Mouse (Mus musculus): Measurements from ENCODE around the gene Usp19. TPM values are rescaled to one million over a fixed set of nuclear protein-coding genes. Genes with fewer than 3 reads are reported as not detected.

Usp19 gene
- polyA plus RNA-seq, 1 experiment from 2014 or later: 91.9 TPM

DNA sequence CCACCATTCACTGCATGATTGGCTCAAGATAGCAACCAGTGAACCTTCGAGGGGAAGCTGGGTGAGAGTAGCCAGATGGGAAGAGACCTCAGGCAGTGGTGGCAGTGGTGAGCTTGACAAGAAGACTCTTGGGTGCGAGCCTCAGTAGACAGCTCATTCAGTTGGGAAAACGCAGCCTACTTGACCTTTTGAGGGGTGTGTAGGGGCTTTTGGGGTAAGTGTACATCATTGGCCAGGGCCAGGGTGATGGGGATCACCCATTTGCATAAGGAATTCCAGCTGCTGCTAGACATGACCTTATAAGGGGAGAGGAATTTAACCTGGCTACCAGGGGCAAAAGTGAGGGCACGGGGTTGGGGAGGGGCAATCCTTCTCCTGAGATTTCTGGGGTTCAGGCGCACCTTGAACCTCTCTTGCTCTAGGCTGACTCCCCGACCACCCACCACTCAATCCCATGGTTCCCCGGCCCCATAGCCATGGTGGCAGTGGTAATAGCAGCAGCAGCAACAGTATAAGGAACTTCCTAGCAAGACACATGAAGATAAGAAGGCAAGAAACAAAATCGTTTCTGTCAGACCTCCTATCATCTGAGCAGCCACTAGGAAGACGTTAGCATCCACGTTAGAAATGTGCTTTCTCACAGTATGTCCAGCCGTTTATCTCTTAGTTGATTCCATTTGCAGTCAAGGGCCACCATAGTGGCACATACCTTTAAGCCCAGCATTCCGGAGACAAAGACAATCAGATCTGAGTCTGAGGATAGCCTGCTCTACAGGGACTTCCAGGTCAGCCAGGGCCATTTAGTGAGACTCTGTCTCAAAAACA lies 34.4 kb upstream of the Usp19 start:
- Histone ChIP-seq H3K9me3 (no peaks in the 10 kb centered on the region), H3K9ac (replicated peaks) (no peak overlapping the region), H3K4me3 (replicated peaks) (no peak overlapping the region), H3K27me3 (0 out of 2 replicates have a peak, but pooled peaks cover 2% of the 10 kb centered on the region), H3K4me2 (replicated peaks) (no peak overlapping the region), H3K36me3 (no peaks in the 10 kb centered on the region), H3K27ac (no peak overlapping the region), H3K4me1 (replicated peaks) (peaks cover 29% of the 10 kb centered on the region)
- ATAC-seq: no peak
- 83% methylated on average over 12 of the region's 12 CpGs for WGBS

DNA sequence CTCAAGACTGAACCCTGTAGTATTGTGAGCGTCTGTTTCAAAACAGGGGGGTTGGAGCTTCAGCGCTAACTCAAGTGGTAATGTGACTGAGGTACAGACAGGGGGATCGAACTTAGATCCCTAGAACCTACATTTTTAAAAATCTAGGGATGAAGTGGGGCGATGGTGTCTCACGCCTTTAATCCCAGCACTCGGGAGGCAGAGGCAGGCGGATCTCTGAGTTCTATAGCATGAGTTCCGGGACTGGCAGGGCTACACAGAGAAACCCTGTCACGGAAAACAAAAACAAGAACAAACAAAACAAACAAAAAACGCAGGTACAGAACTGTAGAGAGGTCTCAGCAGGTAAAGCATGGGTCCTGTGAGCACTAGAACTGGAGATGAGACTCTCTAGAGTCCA lies 33.4 kb upstream of the Usp19 start:
- H3K4me3 ChIP-seq (replicated peaks): no peak overlapping the region
- WGBS: 85% methylated on average over 10 of the region's 10 CpGs
- H3K27me3 ChIP-seq: 0 out of 2 replicates have a peak, but pooled peaks cover 2% of the 10 kb centered on the region
- no peak overlapping the region for H3K9ac ChIP-seq (replicated peaks)
- H3K27ac ChIP-seq: no peak overlapping the region
- H3K4me1 ChIP-seq (replicated peaks): peaks cover 29% of the 10 kb centered on the region
- no peaks in the 10 kb centered on the region for H3K36me3 ChIP-seq
- no peak overlapping the region for H3K4me2 ChIP-seq (replicated peaks)
- H3K9me3 ChIP-seq: no peaks in the 10 kb centered on the region
- no peak for ATAC-seq

DNA sequence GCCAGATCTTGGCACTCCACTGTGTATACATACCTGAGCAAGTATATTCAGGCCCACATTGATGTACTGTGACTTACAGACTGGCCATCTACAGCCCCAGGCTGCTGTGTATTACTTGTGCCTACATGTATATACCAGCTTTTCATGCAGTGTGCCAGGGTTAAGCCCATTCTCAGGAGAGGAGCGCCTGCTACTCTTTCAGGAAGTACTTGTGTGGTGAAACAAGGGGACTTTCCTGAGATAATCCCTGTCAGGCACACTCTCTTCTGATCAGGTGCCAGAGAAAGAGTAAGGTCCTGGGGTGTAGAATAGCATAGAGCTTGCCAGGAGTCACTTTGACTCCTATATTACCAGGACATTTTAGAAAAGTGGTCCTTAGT lies 30.5 kb upstream of the Usp19 start:
- Histone ChIP-seq H3K4me3 (replicated peaks) (peak overlapping the region; percentile 89), H3K9me3 (no peaks in the 10 kb centered on the region), H3K4me1 (replicated peaks) (peaks cover 17% of the 10 kb centered on the region), H3K27me3 (0 out of 2 replicates have a peak, but pooled peaks cover 2% of the 10 kb centered on the region), H3K9ac (replicated peaks) (no peak overlapping the region), H3K27ac (peak overlapping the region; percentile 85; the same call in 1 of the 2 replicates), H3K4me2 (replicated peaks) (peak overlapping the region; percentile 81), H3K36me3 (peaks cover 28% of the 10 kb centered on the region)
- ATAC-seq: peak; percentile 49
- WGBS: 82% methylated on average over 1 of the region's 1 CpGs

DNA sequence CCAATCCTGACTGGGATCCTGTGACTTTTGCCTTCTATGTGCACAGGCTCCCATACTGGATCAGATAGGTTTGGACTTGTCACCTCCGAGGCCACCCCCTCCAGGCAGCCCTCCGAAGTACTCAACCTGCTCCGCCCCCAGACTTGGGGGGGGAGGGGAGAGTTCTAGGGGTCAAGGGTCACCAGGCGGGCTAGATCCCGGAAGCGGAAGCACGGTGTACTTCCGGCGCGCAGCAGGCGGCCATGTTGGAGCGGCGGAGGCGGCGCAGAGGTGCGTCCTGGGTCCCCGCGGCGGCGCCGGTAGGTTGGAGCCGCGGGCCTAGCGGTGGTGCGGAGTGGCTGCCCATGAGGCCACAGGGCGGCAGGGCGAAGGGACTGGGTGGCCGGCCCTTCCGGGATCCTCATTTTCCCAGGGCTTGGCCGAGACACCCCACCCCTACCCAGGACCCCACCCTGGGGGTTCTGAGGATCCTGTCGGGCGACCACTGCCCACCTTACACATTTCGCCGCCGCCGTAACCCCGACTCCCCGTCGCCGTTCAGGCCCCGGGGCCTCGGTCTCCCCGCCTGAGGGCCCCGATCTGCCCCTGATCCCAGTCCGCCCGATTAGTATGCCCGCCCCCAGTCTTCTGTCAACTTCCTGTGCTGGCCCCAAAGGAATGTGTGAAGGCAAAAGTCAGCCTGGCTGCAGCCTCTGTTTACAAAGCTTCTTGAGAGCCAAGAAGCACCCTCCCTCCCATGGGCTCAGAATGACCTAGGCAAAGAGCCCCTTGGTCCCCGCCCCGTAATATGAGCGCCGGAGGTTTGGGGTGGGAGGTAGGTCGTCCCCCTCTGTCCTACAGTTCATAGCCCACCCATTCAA lies 29.9 kb upstream of the Usp19 start, which contains the start of gene Ccdc71:
Gene Ccdc71, plus strand, starts transcription at position 209 of the 860 bp plus-strand sequence.
- Histone ChIP-seq H3K27me3 (0 out of 2 replicates have a peak, but pooled peaks cover 2% of the 10 kb centered on the region), H3K9me3 (no peaks in the 10 kb centered on the region), H3K27ac (peak within 1 kb of the TSS; percentile 85), H3K4me1 (replicated peaks) (peaks cover 17% of the 10 kb centered on the region), H3K4me2 (replicated peaks) (peak within 1 kb of the TSS; percentile 81), H3K4me3 (replicated peaks) (peak within 1 kb of the TSS; percentile 89), H3K9ac (replicated peaks) (peak within 1 kb of the TSS; percentile 91), H3K36me3 (peaks cover 34% of the 10 kb centered on the region)
- WGBS: under 1% methylated on average over 52 of the region's 52 CpGs
- peak; percentile 83 for ATAC-seq

DNA sequence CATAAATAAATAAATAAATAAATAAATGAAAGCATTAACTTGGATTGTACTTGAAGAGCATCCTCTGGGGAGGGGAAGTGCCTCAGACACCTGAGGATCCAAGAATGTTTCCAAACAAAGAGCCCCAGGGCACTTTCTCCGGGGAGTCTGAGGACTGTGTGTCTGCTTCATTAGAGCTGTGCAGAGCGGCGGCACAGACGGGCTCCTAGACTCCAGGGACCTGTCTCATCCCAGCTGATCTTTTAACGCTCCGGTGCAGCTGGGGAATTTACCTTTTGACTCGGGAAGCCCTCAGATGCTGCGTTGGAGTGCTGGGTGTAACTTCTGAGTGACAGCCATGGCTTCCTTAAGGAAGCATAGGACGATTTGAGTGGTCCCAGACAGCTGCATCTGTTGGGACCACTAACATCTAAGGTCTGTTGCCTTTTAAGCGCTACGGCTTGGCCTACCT lies 29.2 kb upstream of the Usp19 start, which contains the start of gene Klhdc8b:
Gene Klhdc8b, minus strand, starts transcription at position 401 of the 451 bp plus-strand sequence.
- H3K9me3 ChIP-seq: no peaks in the 10 kb centered on the region
- H3K27ac ChIP-seq: peak within 1 kb of the TSS; percentile 85
- peak within 1 kb of the TSS; percentile 81 for H3K4me2 ChIP-seq (replicated peaks)
- peaks cover 40% of the 10 kb centered on the region for H3K36me3 ChIP-seq
- peak within 1 kb of the TSS; percentile 91 for H3K9ac ChIP-seq (replicated peaks)
- H3K4me1 ChIP-seq (replicated peaks): peaks cover 17% of the 10 kb centered on the region
- WGBS: 23% methylated on average over 11 of the region's 11 CpGs
- ATAC-seq: peak; percentile 28; the same call in 1 of the 2 replicates
- peak within 1 kb of the TSS; percentile 89 for H3K4me3 ChIP-seq (replicated peaks)
- H3K27me3 ChIP-seq: 0 out of 2 replicates have a peak, but pooled peaks cover 2% of the 10 kb centered on the region

DNA sequence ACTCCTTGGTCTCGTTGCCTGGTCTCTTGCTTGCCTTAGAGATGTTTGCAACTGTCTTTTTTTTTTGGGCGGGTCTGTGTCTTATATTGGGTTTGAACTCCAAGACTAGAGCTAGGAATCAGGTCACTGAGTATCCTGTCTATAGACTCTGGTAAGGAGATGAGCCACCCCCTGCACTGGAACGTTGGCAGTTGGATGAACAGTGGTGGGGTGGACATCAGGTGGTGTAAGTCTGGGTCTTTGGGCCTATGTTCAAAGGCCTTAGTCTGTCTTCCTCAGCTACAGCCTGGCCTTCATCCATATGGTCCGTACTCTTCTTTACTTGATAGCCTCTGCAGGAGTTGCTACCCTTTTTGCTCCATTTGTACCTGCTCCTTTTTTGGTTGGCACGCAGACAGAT lies 28.7 kb upstream of the Usp19 start:
- peaks cover 17% of the 10 kb centered on the region for H3K4me1 ChIP-seq (replicated peaks)
- H3K4me2 ChIP-seq (replicated peaks): peak overlapping the region; percentile 81
- no peak overlapping the region; the same call in 1 of the 2 replicates for H3K9ac ChIP-seq (replicated peaks)
- H3K4me3 ChIP-seq (replicated peaks): peak overlapping the region; percentile 89
- peaks cover 44% of the 10 kb centered on the region for H3K36me3 ChIP-seq
- ATAC-seq: no peak
- H3K27ac ChIP-seq: no peak overlapping the region
- WGBS: 84% methylated on average over 5 of the region's 5 CpGs
- H3K9me3 ChIP-seq: no peaks in the 10 kb centered on the region
- H3K27me3 ChIP-seq: 0 out of 2 replicates have a peak, but pooled peaks cover 2% of the 10 kb centered on the region

DNA sequence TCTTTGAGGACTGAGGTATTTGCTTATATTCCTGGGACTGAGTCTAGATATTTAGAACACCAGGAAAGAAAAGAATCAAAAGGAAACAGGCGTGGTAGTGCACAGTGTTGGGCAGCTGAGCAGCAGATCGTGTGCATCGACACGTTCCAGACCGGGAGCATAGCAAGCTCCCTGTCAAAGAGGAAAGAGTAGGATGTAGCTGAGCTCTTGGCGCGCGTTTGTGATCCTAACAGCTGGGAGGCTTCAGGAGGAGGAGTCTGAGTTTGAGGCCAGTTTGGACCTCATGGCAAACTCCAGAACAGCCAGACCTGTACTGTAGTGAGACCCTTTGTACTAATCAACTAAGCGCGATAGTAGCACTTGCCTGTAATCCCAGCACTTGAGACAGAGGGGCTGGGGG lies 28.2 kb upstream of the Usp19 start:
- ATAC-seq: no peak

DNA sequence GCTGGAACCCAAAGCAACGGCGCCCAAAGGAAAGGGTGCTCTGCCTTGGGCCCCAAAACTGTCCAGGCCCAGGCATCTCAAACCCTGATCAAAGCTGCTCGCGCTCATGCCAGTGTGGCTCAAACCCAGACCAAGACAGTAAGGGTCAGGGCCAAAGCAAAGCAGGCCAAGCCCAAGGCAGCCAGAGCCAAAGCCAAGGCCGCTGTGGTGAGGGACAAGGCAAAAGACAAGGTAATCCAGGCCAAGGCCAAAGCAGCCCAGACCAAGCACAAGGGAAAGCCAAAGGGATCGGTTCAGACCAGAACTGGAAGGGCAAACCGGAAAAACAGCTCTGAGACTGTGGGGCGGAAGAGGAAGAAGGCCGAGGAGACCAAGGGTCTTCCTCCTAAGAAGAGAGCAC lies 26.7 kb upstream of the Usp19 start:
- Histone ChIP-seq H3K36me3 (peaks cover 55% of the 10 kb centered on the region), H3K4me1 (replicated peaks) (peaks cover 17% of the 10 kb centered on the region), H3K9ac (replicated peaks) (no peak overlapping the region), H3K27ac (no peak overlapping the region), H3K9me3 (no peaks in the 10 kb centered on the region), H3K4me3 (replicated peaks) (no peak overlapping the region), H3K27me3 (0 out of 2 replicates have a peak, but pooled peaks cover 2% of the 10 kb centered on the region), H3K4me2 (replicated peaks) (no peak overlapping the region)
- no peak for ATAC-seq
- WGBS: 97% methylated on average over 9 of the region's 9 CpGs

More for the DNA sequence above, 28.2 kb upstream of the Usp19 start:
- no peak overlapping the region for H3K9ac ChIP-seq (replicated peaks)
- no peaks in the 10 kb centered on the region for H3K9me3 ChIP-seq
- H3K4me2 ChIP-seq (replicated peaks): peak overlapping the region; percentile 81
- H3K36me3 ChIP-seq: peaks cover 48% of the 10 kb centered on the region
- peaks cover 17% of the 10 kb centered on the region for H3K4me1 ChIP-seq (replicated peaks)
- H3K4me3 ChIP-seq (replicated peaks): 0 out of 2 replicates have a peak overlapping the region, but pooled peaks have one; percentile 5
- no peak overlapping the region for H3K27ac ChIP-seq
- H3K27me3 ChIP-seq: 0 out of 2 replicates have a peak, but pooled peaks cover 2% of the 10 kb centered on the region
- WGBS: 93% methylated on average over 10 of the region's 10 CpGs

DNA sequence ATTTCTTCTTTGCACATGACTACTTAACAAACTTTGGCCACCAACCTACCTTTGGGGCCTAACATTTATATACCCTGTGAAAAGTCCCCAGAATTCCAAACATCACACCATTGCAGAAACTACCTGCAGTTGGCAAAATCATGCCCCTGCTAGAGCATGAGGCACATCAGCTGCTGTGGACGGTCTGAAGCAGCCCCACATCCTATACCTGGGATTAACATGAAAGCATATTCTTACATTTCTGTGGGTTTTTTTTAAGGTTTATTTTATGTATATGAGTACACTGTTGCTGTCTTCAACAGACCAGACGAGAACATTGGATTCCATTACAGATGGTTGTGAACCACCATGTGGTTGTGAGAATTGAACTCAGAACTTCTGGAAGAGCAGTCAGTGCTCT lies 24.2 kb upstream of the Usp19 start:
- no peak overlapping the region for H3K4me3 ChIP-seq (replicated peaks)
- ATAC-seq: no peak
- H3K4me2 ChIP-seq (replicated peaks): no peak overlapping the region
- no peaks in the 10 kb centered on the region for H3K27me3 ChIP-seq
- no peaks in the 10 kb centered on the region for H3K9me3 ChIP-seq
- WGBS: 89% methylated on average over 2 of the region's 2 CpGs
- H3K27ac ChIP-seq: no peak overlapping the region
- H3K36me3 ChIP-seq: peaks cover 55% of the 10 kb centered on the region
- no peak overlapping the region for H3K9ac ChIP-seq (replicated peaks)
- peaks cover 13% of the 10 kb centered on the region for H3K4me1 ChIP-seq (replicated peaks)

DNA sequence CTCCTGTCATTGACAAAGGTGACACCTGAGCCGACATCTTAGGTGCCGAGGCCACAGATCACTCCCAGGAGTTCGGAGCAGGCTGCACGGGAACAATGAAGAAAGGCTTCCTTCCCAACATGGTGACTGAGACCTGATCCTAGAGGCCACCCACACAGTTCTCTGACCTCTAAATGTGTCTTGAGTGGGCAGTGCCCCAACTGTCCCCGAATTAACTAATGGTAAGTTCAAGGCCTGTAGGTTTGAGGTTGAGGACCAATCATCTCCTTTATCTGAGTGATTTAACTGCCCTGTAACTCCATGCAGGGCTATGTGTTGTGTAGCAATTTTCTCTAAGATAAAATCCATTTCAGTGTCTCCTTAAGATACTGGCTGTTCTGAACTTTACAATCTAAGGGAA lies 21.0 kb upstream of the Usp19 start:
- Histone ChIP-seq H3K9me3 (no peaks in the 10 kb centered on the region), H3K27ac (no peak overlapping the region), H3K4me2 (replicated peaks) (no peak overlapping the region), H3K36me3 (peaks cover 33% of the 10 kb centered on the region), H3K9ac (replicated peaks) (no peak overlapping the region), H3K27me3 (no peaks in the 10 kb centered on the region), H3K4me1 (replicated peaks) (no peaks in the 10 kb centered on the region), H3K4me3 (replicated peaks) (no peak overlapping the region)
- WGBS: 76% methylated on average over 5 of the region's 5 CpGs
- ATAC-seq: no peak

DNA sequence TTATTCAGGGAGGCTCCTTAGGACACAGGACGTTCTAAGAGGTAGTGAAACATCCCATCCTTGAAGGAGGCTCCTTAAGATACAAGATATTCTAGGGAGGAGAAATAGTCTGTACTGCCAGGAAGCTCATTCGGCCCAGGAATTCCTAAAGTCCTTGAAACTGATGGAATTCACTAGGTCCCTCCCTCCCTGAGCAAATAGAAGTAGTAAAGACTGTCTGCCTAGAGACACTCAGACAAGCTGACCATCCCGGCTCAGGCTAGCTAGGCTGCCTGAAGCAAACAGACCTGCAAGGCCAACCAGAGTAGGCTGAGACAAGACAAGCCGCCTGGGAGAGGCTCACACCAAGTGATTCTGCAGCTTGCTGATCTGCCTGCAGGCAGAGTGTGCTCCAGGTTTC lies 20.6 kb upstream of the Usp19 start:
- no peak for ATAC-seq
- no peak overlapping the region for H3K27ac ChIP-seq
- WGBS: 81% methylated on average over 4 of the region's 4 CpGs

More for the DNA sequence above, 20.6 kb upstream of the Usp19 start:
- H3K36me3 ChIP-seq: peaks cover 29% of the 10 kb centered on the region
- no peak overlapping the region for H3K4me3 ChIP-seq (replicated peaks)
- H3K9me3 ChIP-seq: no peaks in the 10 kb centered on the region
- H3K9ac ChIP-seq (replicated peaks): no peak overlapping the region
- H3K4me2 ChIP-seq (replicated peaks): no peak overlapping the region
- no peaks in the 10 kb centered on the region for H3K4me1 ChIP-seq (replicated peaks)
- no peaks in the 10 kb centered on the region for H3K27me3 ChIP-seq

Measured in midbrain, embryonic 13.5 days (tissue).